ENCODE assay signal across 17 mouse cellular contexts in genomic region chr12:5266773-5267172, GRCm38 (mm10).
A peak's percentile ranks its signal among the peaks of the same experiment; 100 is the strongest.
DNase-seq lines count a peak whose midpoint lies in the region; ATAC-seq lines count a peak whose summit lies in the region.
"Had no signal": no experiment of that assay in that cellular context is flagged by ENCODE, and none has a peak within 500 bp of the region (broad histone marks: within the 10 kb centered on the region; RNA-seq: fewer than 3 reads in every experiment).

No protein-coding gene starts in this region.

- DNase-seq in adrenal gland, postnatal 14 days, result peak; percentile 38
- DNase-seq in adrenal gland, postnatal 25 days, result no peak
- no peak for DNase-seq in kidney, postnatal 14 days
- no peak for DNase-seq in neural tube, embryonic 11.5 days (ENCODE audit: low spot score)
- DNase-seq in liver, result no peak
- DNase-seq: cerebellum, postnatal 10 days; gastrocnemius, postnatal 25 days; heart, postnatal 36 days; kidney, adult 18-20 months; kidney, postnatal 25 days; liver, embryonic 13.5 days had no signal

- no peaks in the 10 kb centered on the region for H3K27me3 ChIP-seq in kidney, embryonic 14.5 days (ENCODE audit: control insufficient read depth, insufficient read depth, low read length)
- H3K27me3 ChIP-seq in neural tube, embryonic 11.5 days (ENCODE audit: control insufficient read depth, insufficient read depth, low read length), result no peaks in the 10 kb centered on the region
- H3K27me3 ChIP-seq in neural tube, embryonic 15.5 days (replicated peaks), result 0 out of 2 replicates have a peak, but pooled peaks cover 4% of the 10 kb centered on the region
- H3K27me3 ChIP-seq: forebrain, embryonic 13.5 days; heart, embryonic 12.5 days; liver, embryonic 13.5 days had no signal

- WGBS in kidney, embryonic 14.5 days, result 77% methylated on average over 4 of the region's 4 CpGs
- 81% methylated on average over 4 of the region's 4 CpGs for WGBS in neural tube, embryonic 11.5 days
- 87% methylated on average over 4 of the region's 4 CpGs for WGBS in neural tube, embryonic 15.5 days

- peak; percentile 37; the same call in 1 of the 2 replicates for ATAC-seq in kidney, embryonic 14.5 days (ENCODE audit: low FRiP score, low TSS enrichment)
- peak; percentile 42; the same call in 1 of the 2 replicates for ATAC-seq in neural tube, embryonic 11.5 days (ENCODE audit: insufficient read depth, low FRiP score, low TSS enrichment)
- no peak for ATAC-seq in neural tube, embryonic 15.5 days (ENCODE audit: low FRiP score)
- no peak for ATAC-seq in granulocyte monocyte progenitor cell, adult 5-6 weeks (replicated peaks; ENCODE audit: poor library complexity, severe bottlenecking)
- ATAC-seq: forebrain, embryonic 13.5 days; lung, postnatal 0 days had no signal

- no peak overlapping the region for H3K4me3 ChIP-seq in kidney, embryonic 14.5 days (ENCODE audit: low read length)
- H3K4me3 ChIP-seq in neural tube, embryonic 11.5 days (ENCODE audit: low read depth, low read length), result no peak overlapping the region
- no peak overlapping the region for H3K4me3 ChIP-seq in neural tube, embryonic 15.5 days (replicated peaks)
- H3K4me3 ChIP-seq: forebrain, embryonic 13.5 days; heart, embryonic 12.5 days; liver, embryonic 13.5 days had no signal

- no peaks in the 10 kb centered on the region for H3K9me3 ChIP-seq in kidney, embryonic 14.5 days (ENCODE audit: control insufficient read depth, low read length)
- H3K9me3 ChIP-seq in neural tube, embryonic 11.5 days (ENCODE audit: control insufficient read depth, low read length), result no peaks in the 10 kb centered on the region; the same call in 1 of the 2 replicates
- H3K9me3 ChIP-seq in neural tube, embryonic 15.5 days (replicated peaks), result no peaks in the 10 kb centered on the region
- H3K9me3 ChIP-seq: heart, embryonic 12.5 days; liver, embryonic 13.5 days had no signal

- peaks cover 7% of the 10 kb centered on the region; the same call in 1 of the 2 replicates for H3K4me1 ChIP-seq in kidney, embryonic 14.5 days (ENCODE audit: control insufficient read depth, insufficient read depth, low read length)
- H3K4me1 ChIP-seq in neural tube, embryonic 11.5 days (ENCODE audit: control insufficient read depth, insufficient read depth, low read length), result peaks cover 26% of the 10 kb centered on the region
- H3K4me1 ChIP-seq in neural tube, embryonic 15.5 days, result peaks cover 24% of the 10 kb centered on the region

- H3K27ac ChIP-seq in kidney, embryonic 14.5 days (ENCODE audit: low read depth, low read length), result no peak overlapping the region
- H3K27ac ChIP-seq in neural tube, embryonic 11.5 days (ENCODE audit: low read depth, low read length), result no peak overlapping the region
- H3K27ac ChIP-seq in neural tube, embryonic 15.5 days (replicated peaks), result no peak overlapping the region
- H3K27ac ChIP-seq: forebrain, embryonic 13.5 days; liver, embryonic 13.5 days had no signal

- H3K4me2 ChIP-seq in kidney, embryonic 14.5 days (replicated peaks; ENCODE audit: low read depth, low read length), result no peak overlapping the region
- H3K4me2 ChIP-seq in neural tube, embryonic 11.5 days (ENCODE audit: low read depth), result no peak overlapping the region
- H3K4me2 ChIP-seq in neural tube, embryonic 15.5 days, result no peak overlapping the region
- H3K4me2 ChIP-seq: forebrain, embryonic 13.5 days; heart, embryonic 12.5 days; liver, embryonic 13.5 days had no signal

- no peaks in the 10 kb centered on the region for H3K36me3 ChIP-seq in kidney, embryonic 14.5 days (ENCODE audit: control insufficient read depth, insufficient read depth, low read length)
- no peaks in the 10 kb centered on the region for H3K36me3 ChIP-seq in neural tube, embryonic 11.5 days (ENCODE audit: control insufficient read depth, insufficient read depth, low read length)
- no peaks in the 10 kb centered on the region for H3K36me3 ChIP-seq in neural tube, embryonic 15.5 days
- H3K36me3 ChIP-seq: heart, embryonic 12.5 days; liver, embryonic 13.5 days had no signal

- H3K9ac ChIP-seq in kidney, embryonic 14.5 days (ENCODE audit: low read depth, low read length), result 0 out of 2 replicates have a peak overlapping the region, but pooled peaks have one; percentile 9
- H3K9ac ChIP-seq in neural tube, embryonic 11.5 days (ENCODE audit: low read length), result no peak overlapping the region
- no peak overlapping the region for H3K9ac ChIP-seq in neural tube, embryonic 15.5 days (replicated peaks)
- H3K9ac ChIP-seq: forebrain, embryonic 13.5 days; heart, embryonic 12.5 days; liver, embryonic 13.5 days had no signal

Comparison
In these comparisons a context has a peak if more than half of its experiments do, and no peak if none do; other contexts are left out.
1. ATAC-seq: peak in kidney, embryonic 14.5 days (single experiment) and neural tube, embryonic 11.5 days (single experiment); none in neural tube, embryonic 15.5 days (single experiment) and granulocyte monocyte progenitor cell, adult 5-6 weeks (single experiment).